Mouse (Mus musculus) heart, adult 2 months (tissue): Measurements from ENCODE around the gene Zswim8.

Experiments
- CTCF ChIP-seq: fragments of 200-600 bp; IDR thresholded peaks from 2 replicates; pipeline ENCODE4 v1.8.1; 2022; ENCODE audit warnings: antibody characterized with exemption, mild to moderate bottlenecking, moderate library complexity
- POLR2A ChIP-seq: fragments of 200-500 bp; IDR thresholded peaks from 2 replicates; pipeline ENCODE4 v1.6.1; 2011; ENCODE audit warnings: mild to moderate bottlenecking, low read depth, low read length, control low read depth; ENCODE audit not compliant: insufficient read depth

- TF ChIP-seq CTCF (no peak), POLR2A (no peak)
These were observed 15.7 kb downstream of the Zswim8 start for GRCm38 (mm10) chr14:20723006-20723405.
